ENCODE assay signal across 24 mouse cellular contexts in genomic region chr2:158681714-158682113, GRCm38 (mm10). TPM values are rescaled to one million over a fixed set of nuclear protein-coding genes. Genes with fewer than 3 reads are reported as not detected.
DNase-seq lines count a peak whose midpoint lies in the region; ATAC-seq lines count a peak whose summit lies in the region.
"Had no signal": no experiment of that assay in that cellular context is flagged by ENCODE, and none has a peak within 500 bp of the region (broad histone marks: within the 10 kb centered on the region; RNA-seq: fewer than 3 reads in every experiment).

No protein-coding gene starts in this region.

- no peak overlapping the region for H3K9ac ChIP-seq in kidney, embryonic 15.5 days
- H3K9ac ChIP-seq in kidney, embryonic 14.5 days (ENCODE audit: low read depth, low read length) = no peak overlapping the region
- H3K9ac ChIP-seq in midbrain, embryonic 13.5 days (replicated peaks) = no peak overlapping the region
- no peak overlapping the region for H3K9ac ChIP-seq in midbrain, embryonic 16.5 days (ENCODE audit: low read depth, low read length)
- H3K9ac ChIP-seq: embryonic facial prominence, embryonic 15.5 days; heart, embryonic 12.5 days; hindbrain, embryonic 13.5 days; limb, embryonic 13.5 days had no signal

- H3K4me3 ChIP-seq in kidney, embryonic 15.5 days (replicated peaks) = no peak overlapping the region
- H3K4me3 ChIP-seq in kidney, embryonic 14.5 days (ENCODE audit: low read length) = no peak overlapping the region
- H3K4me3 ChIP-seq in midbrain, embryonic 13.5 days (replicated peaks) = no peak overlapping the region
- H3K4me3 ChIP-seq in midbrain, embryonic 10.5 days = no peak overlapping the region
- H3K4me3 ChIP-seq in midbrain, embryonic 16.5 days (ENCODE audit: low read depth, low read length) = no peak overlapping the region
- H3K4me3 ChIP-seq: embryonic facial prominence, embryonic 10.5 days; embryonic facial prominence, embryonic 15.5 days; heart, adult 2 months; heart, embryonic 12.5 days; hindbrain, embryonic 13.5 days; limb, embryonic 13.5 days had no signal

- no peaks in the 10 kb centered on the region for H3K9me3 ChIP-seq in kidney, embryonic 15.5 days (replicated peaks)
- H3K9me3 ChIP-seq in kidney, embryonic 14.5 days (ENCODE audit: control insufficient read depth, low read length) = no peaks in the 10 kb centered on the region
- H3K9me3 ChIP-seq in midbrain, embryonic 13.5 days = no peaks in the 10 kb centered on the region
- no peaks in the 10 kb centered on the region for H3K9me3 ChIP-seq in midbrain, embryonic 10.5 days (replicated peaks)
- no peaks in the 10 kb centered on the region for H3K9me3 ChIP-seq in midbrain, embryonic 16.5 days (replicated peaks; ENCODE audit: control insufficient read depth, low read length, poor library complexity, severe bottlenecking)
- H3K9me3 ChIP-seq: embryonic facial prominence, embryonic 10.5 days; embryonic facial prominence, embryonic 15.5 days; heart, embryonic 12.5 days; hindbrain, embryonic 13.5 days; limb, embryonic 13.5 days had no signal

- no peak overlapping the region for H3K4me2 ChIP-seq in kidney, embryonic 15.5 days
- H3K4me2 ChIP-seq in kidney, embryonic 14.5 days (replicated peaks; ENCODE audit: low read depth, low read length) = no peak overlapping the region
- H3K4me2 ChIP-seq in midbrain, embryonic 13.5 days (replicated peaks) = no peak overlapping the region
- no peak overlapping the region for H3K4me2 ChIP-seq in midbrain, embryonic 16.5 days (ENCODE audit: low read length)
- H3K4me2 ChIP-seq: embryonic facial prominence, embryonic 15.5 days; heart, embryonic 12.5 days; hindbrain, embryonic 13.5 days; limb, embryonic 13.5 days; liver, embryonic 11.5 days had no signal

- no peaks in the 10 kb centered on the region for H3K36me3 ChIP-seq in kidney, embryonic 15.5 days
- no peaks in the 10 kb centered on the region for H3K36me3 ChIP-seq in kidney, embryonic 14.5 days (ENCODE audit: control insufficient read depth, insufficient read depth, low read length)
- H3K36me3 ChIP-seq in midbrain, embryonic 13.5 days = no peaks in the 10 kb centered on the region
- H3K36me3 ChIP-seq in midbrain, embryonic 10.5 days = no peaks in the 10 kb centered on the region
- H3K36me3 ChIP-seq in midbrain, embryonic 16.5 days (ENCODE audit: control insufficient read depth, insufficient read depth, low read length) = no peaks in the 10 kb centered on the region
- H3K36me3 ChIP-seq: embryonic facial prominence, embryonic 10.5 days; embryonic facial prominence, embryonic 15.5 days; heart, embryonic 12.5 days; hindbrain, embryonic 13.5 days; limb, embryonic 13.5 days had no signal

- ATAC-seq in kidney, embryonic 15.5 days (replicated peaks; ENCODE audit: low FRiP score) = no peak
- ATAC-seq in kidney, embryonic 14.5 days (ENCODE audit: low FRiP score, low TSS enrichment) = no peak
- ATAC-seq in midbrain, embryonic 13.5 days = peak; percentile 29; the same call in 1 of the 2 replicates
- 0 out of 2 replicates have a peak, but pooled peaks have one; percentile 19 for ATAC-seq in midbrain, embryonic 16.5 days
- ATAC-seq: activated CD4-positive, CD25-positive, alpha-beta regulatory T cell, adult 4 months; intestine, postnatal 0 days had no signal

- H3K4me1 ChIP-seq in kidney, embryonic 15.5 days = peaks cover 52% of the 10 kb centered on the region
- peaks cover 21% of the 10 kb centered on the region; the same call in 1 of the 2 replicates for H3K4me1 ChIP-seq in kidney, embryonic 14.5 days (ENCODE audit: control insufficient read depth, insufficient read depth, low read length)
- H3K4me1 ChIP-seq in midbrain, embryonic 13.5 days (replicated peaks) = peaks cover 42% of the 10 kb centered on the region
- peaks cover 44% of the 10 kb centered on the region for H3K4me1 ChIP-seq in midbrain, embryonic 10.5 days
- H3K4me1 ChIP-seq in midbrain, embryonic 16.5 days (ENCODE audit: control insufficient read depth, insufficient read depth, low read length) = peaks cover 29% of the 10 kb centered on the region
- H3K4me1 ChIP-seq: embryonic facial prominence, embryonic 15.5 days had no signal

- H3K27ac ChIP-seq in kidney, embryonic 15.5 days = peak overlapping the region; percentile 67; the same call in 1 of the 2 replicates
- H3K27ac ChIP-seq in kidney, embryonic 14.5 days (ENCODE audit: low read depth, low read length) = no peak overlapping the region
- peak overlapping the region; percentile 56; the same call in 1 of the 2 replicates for H3K27ac ChIP-seq in midbrain, embryonic 13.5 days
- H3K27ac ChIP-seq in midbrain, embryonic 10.5 days (replicated peaks) = no peak overlapping the region
- no peak overlapping the region; the same call in 1 of the 2 replicates for H3K27ac ChIP-seq in midbrain, embryonic 16.5 days (ENCODE audit: low read length)
- H3K27ac ChIP-seq: embryonic facial prominence, embryonic 10.5 days; embryonic facial prominence, embryonic 15.5 days; limb, embryonic 13.5 days had no signal

- DNase-seq in midbrain, embryonic 10.5 days (ENCODE audit: low spot score) = no peak
- no peak for DNase-seq in right cerebral cortex, adult 18-20 months
- DNase-seq: adrenal gland, adult 2 months; adrenal gland, postnatal 36 days; cerebellum, adult 8-10 months; cerebellum, postnatal 25 days; heart, adult 2 months; heart, postnatal 4 days; kidney, adult 9 months; kidney, postnatal 25 days; lung, postnatal 10 days; thymus, postnatal 4 days had no signal

- WGBS in kidney, embryonic 15.5 days = 83% methylated on average over 6 of the region's 6 CpGs
- WGBS in kidney, embryonic 14.5 days = 85% methylated on average over 6 of the region's 6 CpGs
- 61% methylated on average over 6 of the region's 6 CpGs for WGBS in midbrain, embryonic 13.5 days
- WGBS in midbrain, embryonic 10.5 days = 79% methylated on average over 6 of the region's 6 CpGs
- 55% methylated on average over 6 of the region's 6 CpGs for WGBS in midbrain, embryonic 16.5 days

- H3K27me3 ChIP-seq in kidney, embryonic 15.5 days = no peaks in the 10 kb centered on the region
- H3K27me3 ChIP-seq in kidney, embryonic 14.5 days (ENCODE audit: control insufficient read depth, insufficient read depth, low read length) = no peaks in the 10 kb centered on the region
- no peaks in the 10 kb centered on the region for H3K27me3 ChIP-seq in midbrain, embryonic 13.5 days
- H3K27me3 ChIP-seq in midbrain, embryonic 10.5 days (ENCODE audit: low read depth, poor library complexity, severe bottlenecking) = no peaks in the 10 kb centered on the region
- no peaks in the 10 kb centered on the region for H3K27me3 ChIP-seq in midbrain, embryonic 16.5 days (ENCODE audit: control insufficient read depth, insufficient read depth, low read depth, low read length)
- H3K27me3 ChIP-seq: embryonic facial prominence, embryonic 15.5 days; heart, embryonic 12.5 days; hindbrain, embryonic 13.5 days; limb, embryonic 13.5 days had no signal

RNA-seq across cellular contexts. Expression of gene Ppp1r16b, which starts 16.5 kb away (rescaled TPM):
- polyA plus RNA-seq in kidney, embryonic 15.5 days (2015; fragmentation: Nextera tagmentation; extraction: Ambion mirVana) = 14.9 and 15.3 TPM in 2 replicates
- 16.6 and 17.3 TPM in 2 replicates for polyA plus RNA-seq in kidney, embryonic 14.5 days (2014; fragmentation: Nextera tagmentation; extraction: Ambion mirVana)
- polyA plus RNA-seq in midbrain, embryonic 13.5 days (2015; fragmentation: Nextera tagmentation; extraction: Ambion mirVana) = 8.4 and 8.7 TPM in 2 replicates
- 3.6 and 3.7 TPM in 2 replicates for polyA plus RNA-seq in midbrain, embryonic 10.5 days (2016; fragmentation: Nextera tagmentation; extraction: Ambion mirVana)
- polyA plus RNA-seq in midbrain, embryonic 16.5 days (2015; fragmentation: Nextera tagmentation; extraction: Ambion mirVana) = 22.0 and 27.7 TPM in 2 replicates

RNA-seq across cellular contexts. Expression of gene Actr5, which starts 57.0 kb away (rescaled TPM):
- 10.9 and 12.3 TPM in 2 replicates for polyA plus RNA-seq in kidney, embryonic 15.5 days (2015; fragmentation: Nextera tagmentation; extraction: Ambion mirVana)
- 13.2 and 15.6 TPM in 2 replicates for polyA plus RNA-seq in kidney, embryonic 14.5 days (2014; fragmentation: Nextera tagmentation; extraction: Ambion mirVana)
- polyA plus RNA-seq in midbrain, embryonic 13.5 days (2015; fragmentation: Nextera tagmentation; extraction: Ambion mirVana) = 10.9 and 14.6 TPM in 2 replicates
- polyA plus RNA-seq in midbrain, embryonic 10.5 days (2016; fragmentation: Nextera tagmentation; extraction: Ambion mirVana) = 14.1 and 14.8 TPM in 2 replicates
- 8.9 and 9.5 TPM in 2 replicates for polyA plus RNA-seq in midbrain, embryonic 16.5 days (2015; fragmentation: Nextera tagmentation; extraction: Ambion mirVana)

Comparison
In these comparisons a context has a peak if more than half of its experiments do, and no peak if none do; other contexts are left out.
1. H3K27ac ChIP-seq: peak in kidney, embryonic 15.5 days (single experiment) and midbrain, embryonic 13.5 days (single experiment); none in kidney, embryonic 14.5 days (single experiment), midbrain, embryonic 10.5 days (single experiment) and midbrain, embryonic 16.5 days (single experiment).
2. ATAC-seq: peak in midbrain, embryonic 13.5 days (single experiment) and midbrain, embryonic 16.5 days (single experiment); none in kidney, embryonic 15.5 days (single experiment) and kidney, embryonic 14.5 days (single experiment).